In genomic region chr1:133418164-133418800, GRCm38 (mm10) we compare ENCODE assay signal across 8 mouse cellular contexts. TPM values are rescaled to one million over a fixed set of nuclear protein-coding genes. Genes with fewer than 3 reads are reported as not detected.
DNase-seq lines count a peak whose midpoint lies in the region; ATAC-seq lines count a peak whose summit lies in the region.

No protein-coding gene starts in this region.

- H3K27me3 ChIP-seq in forebrain, embryonic 14.5 days (replicated peaks; ENCODE audit: control insufficient read depth, insufficient read depth, low read length): no peaks in the 10 kb centered on the region
- no peaks in the 10 kb centered on the region for H3K27me3 ChIP-seq in limb, embryonic 10.5 days (ENCODE audit: low read depth, poor library complexity, severe bottlenecking)

- intact Hi-C loops in left cerebral cortex, postnatal 25 days (cut with DNase I): no loop called here
- intact Hi-C loops in heart, postnatal 36 days (cut with DNase I): no loop called here

- no peaks in the 10 kb centered on the region for H3K9me3 ChIP-seq in forebrain, embryonic 14.5 days (replicated peaks; ENCODE audit: control insufficient read depth, low read length)
- no peaks in the 10 kb centered on the region for H3K9me3 ChIP-seq in limb, embryonic 10.5 days (replicated peaks)

- H3K9ac ChIP-seq in forebrain, embryonic 14.5 days (ENCODE audit: low read length): peak overlapping the region; percentile 42

- 0 out of 2 replicates have a peak, but pooled peaks have one; percentile 18 for ATAC-seq in forebrain, embryonic 14.5 days
- peak; percentile 80 for ATAC-seq in megakaryocyte progenitor cell, adult 5-6 weeks (replicated peaks; ENCODE audit: poor library complexity)

- peak overlapping the region; percentile 12 for H3K4me3 ChIP-seq in forebrain, embryonic 14.5 days (ENCODE audit: low read depth, low read length)
- H3K4me3 ChIP-seq in limb, embryonic 10.5 days: peak overlapping the region; percentile 45

- peaks cover 6% of the 10 kb centered on the region; the same call in 1 of the 2 replicates for H3K4me1 ChIP-seq in forebrain, embryonic 14.5 days (ENCODE audit: control insufficient read depth, insufficient read depth, low read length)
- peaks cover 91% of the 10 kb centered on the region for H3K4me1 ChIP-seq in limb, embryonic 10.5 days

- 16% methylated on average over 28 of the region's 28 CpGs for WGBS in forebrain, embryonic 14.5 days
- WGBS in limb, embryonic 10.5 days: 7% methylated on average over 28 of the region's 28 CpGs

- H3K36me3 ChIP-seq in forebrain, embryonic 14.5 days (ENCODE audit: control insufficient read depth, insufficient read depth, low read length): no peaks in the 10 kb centered on the region
- no peaks in the 10 kb centered on the region for H3K36me3 ChIP-seq in limb, embryonic 10.5 days

- DNase-seq in left cerebral cortex, postnatal 25 days (ENCODE audit: low spot score in 2 of 2): peak; percentile 5 to 12
- no peak for DNase-seq in left cerebral cortex, adult 11 months (ENCODE audit: low spot score)
- peak; percentile 26 for DNase-seq in forebrain, embryonic 14.5 days (ENCODE audit: low spot score)
- DNase-seq in heart, postnatal 36 days: peak; percentile 84 to 85
- DNase-seq in limb, embryonic 10.5 days (ENCODE audit: low spot score): peak; percentile 32
- peak; percentile 14 for DNase-seq in spleen, adult 12 weeks (ENCODE audit: low spot score)
- no peak for DNase-seq in frontal cortex, adult 2 months (ENCODE audit: extremely low spot score in 1 of 2, low spot score in 1 of 2)

- peak overlapping the region; percentile 48 for H3K4me2 ChIP-seq in forebrain, embryonic 14.5 days (ENCODE audit: low read length)

- H3K27ac ChIP-seq in forebrain, embryonic 14.5 days (ENCODE audit: low read depth, low read length): no peak overlapping the region
- H3K27ac ChIP-seq in limb, embryonic 10.5 days: peak overlapping the region; percentile 84

RNA-seq across cellular contexts. Expression of gene Sox13, which starts 5.9 kb away (rescaled TPM):
- total RNA-seq in left cerebral cortex, postnatal 25 days (2021): 10 to 100 TPM in 1 of 2 experiments, 1 to 10 TPM in 1; 7.6 to 11.0 TPM
- 4.2 and 4.3 TPM in 2 replicates for polyA plus RNA-seq in forebrain, embryonic 14.5 days (2014; fragmentation: Nextera tagmentation; extraction: Ambion mirVana)
- total RNA-seq in heart, postnatal 36 days (2021): 10 to 100 TPM; 16.1 to 16.7 TPM
- 10.3 and 12.9 TPM in 2 replicates for polyA plus RNA-seq in limb, embryonic 10.5 days (2016; fragmentation: Nextera tagmentation; extraction: Ambion mirVana)
- 3.5 and 3.8 TPM in 2 replicates for total RNA-seq in megakaryocyte progenitor cell, adult 5-6 weeks (2015)
- total RNA-seq in megakaryocyte progenitor cell, adult 5-6 weeks (2017): 0.98 and 2.2 TPM in 2 replicates
- 18.1 and 19.6 TPM in 2 replicates for polyA plus RNA-seq in frontal cortex, adult 2 months (2012; rRNA removed)

RNA-seq across cellular contexts. Expression of gene Etnk2, which starts 54.9 kb away (rescaled TPM):
- total RNA-seq in left cerebral cortex, postnatal 25 days (2021): 1 to 10 TPM; 8.0 to 8.1 TPM
- 4.2 and 5.0 TPM in 2 replicates for polyA plus RNA-seq in forebrain, embryonic 14.5 days (2014; fragmentation: Nextera tagmentation; extraction: Ambion mirVana)
- under 1 TPM; 0.38 to 0.50 TPM for total RNA-seq in heart, postnatal 36 days (2021)
- polyA plus RNA-seq in limb, embryonic 10.5 days (2016; fragmentation: Nextera tagmentation; extraction: Ambion mirVana): 1.7 and 2.0 TPM in 2 replicates
- not detected in 2 replicates for total RNA-seq in megakaryocyte progenitor cell, adult 5-6 weeks (2015)
- not detected in 2 replicates for total RNA-seq in megakaryocyte progenitor cell, adult 5-6 weeks (2017)
- polyA plus RNA-seq in frontal cortex, adult 2 months (2012; rRNA removed): 7.8 and 8.6 TPM in 2 replicates

Comparison
In these comparisons a context has a peak if more than half of its experiments do, and no peak if none do; other contexts are left out.
1. DNase-seq: peak in left cerebral cortex, postnatal 25 days (2 of 2), forebrain, embryonic 14.5 days (single experiment), heart, postnatal 36 days (2 of 2), limb, embryonic 10.5 days (single experiment) and spleen, adult 12 weeks (single experiment); none in left cerebral cortex, adult 11 months (single experiment) and frontal cortex, adult 2 months (0 of 2).
2. RNA of gene Etnk2, which starts 54.9 kb away (total RNA-seq): 8.0 to 8.1 TPM in left cerebral cortex, postnatal 25 days; 0.38 to 0.50 TPM in heart, postnatal 36 days and not detected in megakaryocyte progenitor cell, adult 5-6 weeks; every median in the first group is over 4 times any median in the second.